Mouse (Mus musculus) adrenal gland, adult 10 weeks (tissue): ENCODE data around the gene Gm20773. TPM values are rescaled to one million over a fixed set of nuclear protein-coding genes. Genes with fewer than 3 reads are reported as not detected.

Experiments used
- polyA plus RNA-seq: library from polyadenylated mRNA; stranded (reverse); fragments of 350-450 nt; fragmentation: Illumina TruSeq; extraction: RNeasy Lipid Tissue Mini Kit (QIAGEN cat#74804); gene quantifications from one replicate; pipeline ENCODE4 v1.2.3, GENCODE M21; 2014; ENCODE audit warnings: low read depth, low replicate concordance

Gm20773 gene
- not detected for polyA plus RNA-seq

DNA sequence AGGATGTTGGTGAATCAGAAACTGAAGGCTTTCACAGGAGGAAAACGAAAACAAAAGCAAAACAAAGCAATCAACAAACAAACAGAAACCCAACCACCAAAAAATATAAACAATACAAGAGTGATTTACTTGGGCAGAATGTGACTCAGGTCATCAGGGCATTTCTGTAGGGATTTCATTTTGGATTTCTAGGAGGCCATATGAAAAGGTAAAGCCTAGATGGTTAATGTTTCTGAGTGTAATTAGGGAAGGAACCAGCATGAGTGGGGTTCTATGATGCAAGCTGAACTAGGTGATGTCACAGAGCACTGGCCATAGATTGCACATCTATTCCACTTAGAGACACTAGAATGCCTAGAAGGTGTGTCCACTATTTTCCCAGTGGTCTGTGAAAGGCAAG is at the start of gene Gm20773:
Gene Gm20773 (plus strand): TSS at position 301 of the 400 bp plus-strand sequence.

DNA sequence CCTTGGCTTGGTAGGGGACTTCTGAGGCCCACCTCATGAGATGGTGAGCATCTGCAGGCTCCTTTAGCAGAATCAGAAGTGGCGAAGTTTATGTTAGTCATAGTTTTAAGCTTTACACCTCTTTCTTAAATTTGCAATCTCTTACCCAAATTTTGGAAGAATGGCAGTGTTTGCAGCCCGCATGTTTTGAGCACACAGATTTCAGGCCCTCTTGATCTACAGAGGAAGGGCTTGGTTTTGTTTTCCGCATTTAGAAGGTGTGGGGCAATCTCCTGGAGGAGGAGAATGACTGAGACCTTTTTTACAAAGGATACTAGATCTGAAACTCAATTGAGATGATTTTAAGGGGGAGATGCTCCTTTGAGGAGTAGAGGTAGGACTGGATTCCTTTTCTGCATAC is 28.3 kb upstream of the Gm20773 start, which contains the start of gene Gm21866:
Gene Gm21866 (minus strand): TSS at position 101 of the 400 bp plus-strand sequence.

Other genes starting within 250 kb of the Gm20773 start
- gene Gm21440, start 241.6 kb upstream of the Gm20773 start, polyA plus RNA-seq = not detected
- not detected for gene Gm21454, start 241.6 kb upstream of the Gm20773 start, polyA plus RNA-seq
- gene Gm21725, start 145.0 kb upstream of the Gm20773 start, polyA plus RNA-seq = not detected
- not detected for gene Gm21866, start 28.4 kb upstream of the Gm20773 start, polyA plus RNA-seq